Mouse (Mus musculus) embryonic fibroblast, embryonic 13.5 days (primary cell): ENCODE results near the gene Ube2g2. TPM values are rescaled to one million over a fixed set of nuclear protein-coding genes. Genes with fewer than 3 reads are reported as not detected.
"Not testable (repeated sequence)": the region's sequence is repeated elsewhere in the genome, so short reads cannot be mapped to it uniquely, and the experiment has no call there.

Experiments
- H3K27ac ChIP-seq: 2 replicates; pipeline ENCODE4 v1.5.1; 2012; ENCODE audit warnings: low read length, control low read depth, inconsistent platforms; ENCODE audit not compliant: insufficient read depth
- H3K4me1 ChIP-seq: 2 replicates; pipeline ENCODE4 v1.6.1; 2011; ENCODE audit warnings: low read length; ENCODE audit not compliant: control insufficient read depth, insufficient read depth
- H3K4me3 ChIP-seq: 2 replicates; pipeline ENCODE4 v1.5.1; 2011; ENCODE audit warnings: mild to moderate bottlenecking, control low read depth, low read length; ENCODE audit not compliant: insufficient read depth
- CTCF ChIP-seq: IDR thresholded peaks from 2 replicates; pipeline ENCODE4 v1.5.1; 2011; ENCODE audit warnings: mild to moderate bottlenecking, control low read depth, low read length, moderate library complexity, borderline replicate concordance; ENCODE audit not compliant: insufficient read depth
- POLR2A ChIP-seq: IDR thresholded peaks from 2 replicates; pipeline ENCODE4 v1.6.1; 2011; ENCODE audit warnings: low read depth, mild to moderate bottlenecking, control low read depth, low read length, moderate library complexity
- polyA plus RNA-seq: library from polyadenylated mRNA; stranded (reverse); fragments of >200 nt; gene quantifications from 2 replicates; pipeline ENCODE4 v1.2.4, GENCODE M21; 2011; ENCODE audit warnings: low read depth; ENCODE audit not compliant: missing spikeins, insufficient read length

The Ube2g2 gene
- polyA plus RNA-seq, 1 experiment, result 62.1 TPM

- no peak within 1 kb of the TSS for H3K4me3 ChIP-seq
- H3K4me1 ChIP-seq, result no peaks in the 10 kb centered on the region
- TF ChIP-seq POLR2A, result no peak
- TF ChIP-seq CTCF, result no peak
- no peak within 1 kb of the TSS for H3K27ac ChIP-seq
These were observed 64.0 kb downstream of the Ube2g2 start, which contains the start of gene Tspear for GRCm38 (mm10) chr10:77685895-77686664. Gene Tspear, plus strand, starts transcription at chr10:77686569.

- no peak overlapping the region for H3K4me3 ChIP-seq
- no peaks in the 10 kb centered on the region for H3K4me1 ChIP-seq
- H3K27ac ChIP-seq, result no peak overlapping the region
- no peak for TF ChIP-seq POLR2A
- TF ChIP-seq CTCF, result no peak
These were observed 64.9 kb downstream of the Ube2g2 start for GRCm38 (mm10) chr10:77687021-77687420.

DNA sequence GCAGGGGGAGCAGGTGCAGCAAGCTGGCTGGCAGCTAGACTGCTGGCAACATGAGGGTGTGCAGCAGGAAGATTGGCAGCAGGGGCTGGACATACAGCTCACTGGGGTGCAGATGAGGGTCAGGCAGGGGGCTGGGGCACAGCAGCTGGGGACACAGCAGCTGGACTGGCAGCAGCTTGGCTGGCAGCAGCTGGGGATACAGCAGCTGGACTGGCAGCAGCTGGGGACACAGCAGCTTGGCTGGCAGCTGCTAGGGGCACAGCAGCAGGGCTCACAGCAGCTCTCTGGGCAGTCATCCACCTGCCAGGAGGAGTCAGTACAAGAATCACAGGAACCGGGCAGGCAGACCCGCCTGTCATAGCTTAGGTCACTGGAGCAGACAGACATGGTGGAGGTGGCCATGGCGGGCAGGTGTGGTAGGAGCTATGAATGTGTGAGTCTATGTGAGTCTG lies 68.3 kb downstream of the Ube2g2 start, which contains the start of gene Gm19402:
Gene Gm19402 (minus strand): TSS at position 402 of the 452 bp plus-strand sequence.
- not testable (repeated sequence) for H3K27ac ChIP-seq, H3K4me1 ChIP-seq, H3K4me3 ChIP-seq

Other genes starting within 250 kb of the Ube2g2 start
- 10.3 and 11.5 TPM in 2 replicates for gene Adarb1, start 204.0 kb upstream of the Ube2g2 start, polyA plus RNA-seq
- gene Fam207a, start 106.5 kb upstream of the Ube2g2 start, polyA plus RNA-seq, result 28.9 and 30.5 TPM in 2 replicates
- gene Itgb2, start 92.0 kb upstream of the Ube2g2 start, polyA plus RNA-seq, result 0.57 and 1.4 TPM in 2 replicates
- gene Pttg1ip, start 40.6 kb upstream of the Ube2g2 start, polyA plus RNA-seq, result 138 and 151 TPM in 2 replicates
- 130 and 167 TPM in 2 replicates for gene Sumo3, start 16.2 kb upstream of the Ube2g2 start, polyA plus RNA-seq
- 31.7 and 53.4 TPM in 2 replicates for gene Gm49325, start 16.1 kb upstream of the Ube2g2 start, polyA plus RNA-seq
- gene Tspear, start 64.3 kb downstream of the Ube2g2 start, polyA plus RNA-seq, result not detected in 2 replicates
- gene Gm19402, start 68.5 kb downstream of the Ube2g2 start, polyA plus RNA-seq, result not detected in 2 replicates
- not detected in 2 replicates for gene Gm9508, start 75.0 kb downstream of the Ube2g2 start, polyA plus RNA-seq
- not detected in 2 replicates for gene Gm10272, start 84.4 kb downstream of the Ube2g2 start, polyA plus RNA-seq
- not detected in 2 replicates for gene Gm10024, start 89.2 kb downstream of the Ube2g2 start, polyA plus RNA-seq
- gene Gm10142, start 93.5 kb downstream of the Ube2g2 start, polyA plus RNA-seq, result not detected in 2 replicates
- gene Krtap12-1, start 98.3 kb downstream of the Ube2g2 start, polyA plus RNA-seq, result not detected in 2 replicates
- not detected in 2 replicates for gene Gm10100, start 104.2 kb downstream of the Ube2g2 start, polyA plus RNA-seq
- gene Gm18596, start 120.4 kb downstream of the Ube2g2 start, polyA plus RNA-seq, result not detected in 2 replicates
- gene Gm9736, start 129.1 kb downstream of the Ube2g2 start, polyA plus RNA-seq, result not detected in 2 replicates
- not detected in 2 replicates for gene Gm3233, start 137.4 kb downstream of the Ube2g2 start, polyA plus RNA-seq
- gene Gm3238, start 149.1 kb downstream of the Ube2g2 start, polyA plus RNA-seq, result not detected in 2 replicates
- gene Gm7138, start 154.7 kb downstream of the Ube2g2 start, polyA plus RNA-seq, result not detected in 2 replicates
- gene Gm3250, start 160.3 kb downstream of the Ube2g2 start, polyA plus RNA-seq, result not detected in 2 replicates
- gene Gm7137, start 165.9 kb downstream of the Ube2g2 start, polyA plus RNA-seq, result not detected in 2 replicates
- not detected in 2 replicates for gene Gm9639, start 172.8 kb downstream of the Ube2g2 start, polyA plus RNA-seq
- gene Gm19668, start 176.9 kb downstream of the Ube2g2 start, polyA plus RNA-seq, result not detected in 2 replicates
- not detected in 2 replicates for gene Gm9507, start 189.6 kb downstream of the Ube2g2 start, polyA plus RNA-seq
- not detected in 2 replicates for gene Gm2696, start 192.4 kb downstream of the Ube2g2 start, polyA plus RNA-seq
- not detected in 2 replicates for gene Krtap10-4, start 204.8 kb downstream of the Ube2g2 start, polyA plus RNA-seq
- not detected in 2 replicates for gene Krtap10-10, start 213.7 kb downstream of the Ube2g2 start, polyA plus RNA-seq
- not detected in 2 replicates for gene Gm36176, start 224.5 kb downstream of the Ube2g2 start, polyA plus RNA-seq
- not detected in 2 replicates for gene Gm10318, start 230.6 kb downstream of the Ube2g2 start, polyA plus RNA-seq
- gene Gm3285, start 239.7 kb downstream of the Ube2g2 start, polyA plus RNA-seq, result not detected in 2 replicates